Mouse (Mus musculus) 3134 (cell line): ENCODE results near the gene Capn3.

Experiments
- DNase-seq: peaks from one replicate; pipeline ENCODE4 v3.0.0-alpha.2; 2011; ENCODE audit warnings: low spot score; ENCODE audit not compliant: insufficient read length; ENCODE audit errors: extremely low read depth

Capn3 gene

DNA sequence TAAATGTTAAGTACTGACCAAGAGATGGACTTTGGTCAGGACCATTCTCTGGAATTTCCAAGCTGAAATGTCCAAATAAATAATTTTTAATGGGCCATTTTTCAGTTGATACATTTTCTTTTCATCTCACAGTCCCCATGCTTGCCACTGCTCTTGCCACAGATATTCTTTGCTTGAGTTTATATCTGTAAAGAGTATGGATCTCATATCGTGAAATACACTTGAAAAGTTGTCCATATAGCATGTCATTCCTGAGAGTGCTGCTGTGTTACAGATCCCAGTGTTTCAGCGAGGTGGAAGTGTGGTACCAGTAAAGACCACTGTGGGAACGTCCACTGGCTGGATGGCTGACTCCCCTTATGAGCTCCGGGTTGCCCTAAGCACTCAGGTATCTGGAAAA is at the start of gene Capn3:
TSS of gene Capn3 (plus strand) at position 301 of the 400 bp plus-strand sequence.
- DNase-seq = no peak

DNA sequence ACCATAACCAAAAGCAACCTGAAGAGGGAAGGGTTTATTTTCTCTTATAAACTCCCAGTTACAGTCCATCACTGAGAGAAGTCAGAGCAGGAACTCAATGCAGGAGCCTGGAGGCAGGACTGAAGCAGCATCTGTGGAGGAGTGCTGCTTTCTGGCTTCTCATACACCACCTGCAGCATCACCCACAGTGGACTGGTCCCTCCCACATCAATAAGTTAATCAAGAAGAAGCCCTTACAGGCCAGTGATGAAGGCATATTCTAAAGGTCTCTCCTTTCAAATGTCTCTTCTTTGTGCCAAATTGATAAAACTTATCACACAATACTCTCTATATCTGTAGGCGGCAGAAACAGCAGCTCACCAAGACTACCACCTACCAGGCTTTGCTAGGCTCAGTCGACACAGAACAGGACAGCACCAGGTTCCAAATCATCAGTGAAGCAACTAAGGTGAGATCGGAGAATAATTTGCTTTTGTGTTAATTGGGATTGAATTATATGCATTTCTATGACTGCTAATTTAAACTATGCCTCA is 44.7 kb upstream of the Capn3 start:
- no peak for DNase-seq

DNA sequence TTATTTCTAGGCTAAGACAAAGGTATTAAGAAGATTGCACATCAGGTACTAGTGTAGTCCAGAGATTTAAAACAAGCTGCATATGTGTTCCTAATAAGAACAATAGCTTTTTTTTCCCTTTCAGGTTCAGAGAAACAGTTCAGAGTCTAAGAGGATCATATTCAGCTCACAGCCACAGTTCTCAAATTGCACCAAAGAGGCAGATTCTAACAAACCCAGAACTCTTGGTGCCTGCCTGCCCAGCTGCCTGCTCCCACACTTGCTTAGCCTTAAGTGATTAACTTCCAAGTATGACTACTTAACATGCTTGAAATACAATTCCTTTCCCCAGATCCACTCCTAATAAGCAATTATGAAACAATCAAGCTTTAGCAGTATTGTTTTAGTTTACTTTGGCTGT is 41.7 kb upstream of the Capn3 start:
- no peak for DNase-seq

DNA sequence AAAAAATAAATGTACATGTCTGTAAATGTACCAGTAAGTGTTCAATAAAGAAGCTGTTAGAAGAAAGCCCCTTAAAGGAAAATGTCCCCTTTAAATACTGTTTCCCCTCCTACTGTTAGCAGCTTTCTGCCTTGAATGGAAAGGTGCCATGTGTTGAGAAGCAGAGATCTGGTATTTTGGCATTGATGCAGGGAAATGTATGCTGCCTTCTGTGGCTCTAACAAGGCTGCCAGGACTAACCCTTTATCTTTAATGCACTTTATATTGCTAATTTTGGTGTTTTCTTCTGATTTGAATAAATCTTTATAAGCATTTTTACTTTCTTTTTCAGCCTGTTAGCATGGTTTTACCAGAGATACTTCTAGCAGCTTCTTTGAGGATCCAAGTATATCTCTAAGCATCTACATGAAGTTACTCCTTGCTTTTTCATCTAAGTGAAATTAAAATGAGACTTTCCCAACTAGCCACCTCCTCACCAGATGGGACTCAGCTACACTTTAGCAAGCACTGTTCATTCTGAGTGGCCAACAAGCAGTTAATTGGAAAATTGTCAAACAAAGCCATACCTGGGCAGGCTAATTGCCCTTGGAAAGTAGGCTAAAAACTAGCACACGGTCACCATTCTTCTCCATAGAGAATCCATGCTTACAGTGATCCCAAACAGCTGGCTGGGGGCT is 40.9 kb upstream of the Capn3 start:
- no peak for DNase-seq

DNA sequence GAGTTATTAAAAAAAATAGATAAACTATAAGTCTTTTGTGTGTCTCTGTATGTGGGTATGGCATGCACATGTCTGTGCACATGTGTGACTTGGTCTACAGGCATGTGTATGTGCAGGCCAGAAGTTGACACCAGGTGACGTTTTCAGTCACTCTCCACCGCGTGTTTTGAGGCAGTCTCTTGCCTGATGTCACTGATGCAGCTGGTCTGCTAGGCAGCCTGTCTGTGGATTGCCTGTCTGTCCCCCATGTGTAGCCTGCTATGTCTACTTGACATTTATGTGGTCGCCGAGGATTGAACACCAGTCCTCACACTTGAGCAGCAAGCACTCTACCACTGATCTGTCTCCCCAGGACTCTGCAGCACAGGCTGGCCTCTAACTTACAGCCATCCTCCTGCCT is 31.4 kb upstream of the Capn3 start:
- no peak for DNase-seq

DNA sequence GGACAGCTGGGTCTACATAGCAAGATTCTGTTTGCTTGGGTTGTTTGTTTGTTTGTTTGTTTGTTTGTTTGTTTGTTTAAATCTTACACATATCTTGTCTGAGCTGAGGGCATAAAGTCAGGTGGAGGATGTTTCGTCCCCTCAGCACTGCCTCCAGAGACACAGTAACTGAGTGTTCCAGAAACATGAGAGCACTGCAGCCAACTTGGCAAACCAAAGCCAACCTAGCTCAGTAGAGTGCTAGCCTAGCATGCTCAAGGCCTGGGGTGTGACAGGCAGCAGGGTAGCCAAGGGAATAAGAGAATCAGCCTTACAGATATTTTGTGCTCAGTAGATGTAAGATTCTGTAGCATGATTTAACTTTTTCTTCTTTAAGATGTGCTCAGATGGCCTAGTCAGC is 11.3 kb upstream of the Capn3 start:
- DNase-seq = no peak

DNA sequence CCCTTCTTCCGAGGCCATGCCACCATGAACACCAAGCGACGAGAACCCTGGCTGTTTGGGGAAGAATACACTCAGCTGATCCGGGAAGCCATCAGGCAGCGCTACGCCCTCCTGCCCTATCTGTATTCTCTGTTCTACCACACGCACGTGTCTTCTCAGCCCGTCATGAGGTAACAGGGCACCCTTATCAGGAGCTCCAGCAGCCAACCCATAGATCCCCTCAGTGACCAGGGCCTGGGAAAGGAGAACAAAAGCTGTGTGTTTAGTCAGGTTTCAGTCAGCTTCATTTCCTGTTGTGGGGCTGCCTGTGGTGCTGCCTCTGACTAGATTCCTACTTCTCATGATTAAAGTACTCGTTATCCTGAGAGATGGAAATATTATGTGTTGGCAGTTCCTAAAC is 9.4 kb upstream of the Capn3 start:
- no peak for DNase-seq

DNA sequence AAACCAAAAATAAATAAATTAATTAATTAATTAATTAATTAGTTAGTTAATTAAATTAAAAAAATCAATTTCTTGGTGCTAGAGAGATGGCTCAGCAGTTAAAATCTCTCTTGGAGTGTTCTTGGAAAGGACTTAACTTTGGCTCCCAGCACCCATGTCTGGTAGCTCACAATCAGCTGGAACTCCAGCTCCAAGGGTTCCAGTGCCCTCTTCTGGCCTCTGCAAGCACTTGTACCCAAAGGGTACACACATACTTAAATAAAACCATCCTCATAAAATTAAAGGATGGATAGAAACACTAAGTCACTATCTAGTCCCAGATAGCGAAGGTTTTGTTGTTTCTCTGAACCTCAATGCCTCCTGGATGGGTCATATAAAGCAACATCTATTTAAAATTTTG is 8.5 kb upstream of the Capn3 start:
- DNase-seq = no peak

DNA sequence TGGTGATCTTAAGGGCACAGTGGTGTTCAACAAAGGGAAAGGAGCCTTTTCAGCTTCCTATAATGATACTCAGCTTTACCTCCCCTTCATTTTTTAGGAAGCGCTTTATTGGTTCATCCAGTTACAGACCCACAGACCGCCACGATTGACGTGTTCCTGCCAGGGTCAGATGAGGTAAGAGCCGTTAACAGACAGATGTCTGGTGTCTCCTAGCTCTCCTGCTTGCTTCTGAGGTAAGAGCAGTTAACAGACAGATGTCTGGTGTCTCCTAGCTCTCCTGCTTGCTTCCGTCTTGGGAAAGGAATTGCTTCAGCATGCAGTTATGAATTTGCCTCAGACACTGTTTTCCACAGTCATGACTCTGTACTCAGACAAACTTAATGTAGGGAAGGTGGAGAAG is 5.1 kb upstream of the Capn3 start:
- DNase-seq = no peak

DNA sequence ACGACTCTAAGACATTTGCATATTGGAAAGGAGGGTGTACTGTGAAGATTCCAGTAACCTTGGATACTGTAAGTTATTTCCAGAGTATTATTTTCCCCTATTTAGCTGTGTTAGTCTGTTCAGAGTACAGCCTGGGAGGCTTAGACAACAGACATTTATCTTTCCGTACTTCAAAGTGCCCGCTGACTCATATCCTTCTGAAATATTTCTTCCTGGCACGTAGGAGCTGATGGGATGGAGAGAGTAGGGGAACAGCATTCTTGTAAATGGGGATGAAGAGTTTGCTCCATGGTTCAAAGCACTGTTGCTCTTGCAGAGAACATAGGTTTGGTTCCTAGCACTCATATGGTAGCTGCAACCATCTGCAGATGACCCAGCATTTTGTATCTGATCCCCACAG is 3.2 kb upstream of the Capn3 start:
- DNase-seq = no peak

DNA sequence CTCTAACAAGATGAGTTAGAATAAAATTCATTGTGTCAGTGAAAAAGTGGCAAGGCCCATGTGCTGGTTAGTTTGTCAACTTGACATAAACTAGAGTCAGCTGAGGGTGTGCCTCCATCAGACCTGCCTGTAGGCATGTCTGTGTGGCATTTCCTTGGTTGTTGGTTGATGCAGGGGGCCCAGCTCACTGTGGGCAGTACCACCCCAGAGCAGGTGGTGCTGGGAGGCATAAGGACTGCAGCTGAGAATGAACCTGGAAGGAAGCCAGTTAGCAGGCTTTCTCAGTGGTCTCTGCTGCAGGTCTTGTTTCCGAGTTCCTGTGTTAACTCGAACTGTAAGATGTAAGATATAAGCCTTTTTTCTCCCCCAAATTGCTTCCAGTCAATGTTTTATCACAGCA is 832 bp upstream of the Capn3 start:
- DNase-seq = no peak

DNA sequence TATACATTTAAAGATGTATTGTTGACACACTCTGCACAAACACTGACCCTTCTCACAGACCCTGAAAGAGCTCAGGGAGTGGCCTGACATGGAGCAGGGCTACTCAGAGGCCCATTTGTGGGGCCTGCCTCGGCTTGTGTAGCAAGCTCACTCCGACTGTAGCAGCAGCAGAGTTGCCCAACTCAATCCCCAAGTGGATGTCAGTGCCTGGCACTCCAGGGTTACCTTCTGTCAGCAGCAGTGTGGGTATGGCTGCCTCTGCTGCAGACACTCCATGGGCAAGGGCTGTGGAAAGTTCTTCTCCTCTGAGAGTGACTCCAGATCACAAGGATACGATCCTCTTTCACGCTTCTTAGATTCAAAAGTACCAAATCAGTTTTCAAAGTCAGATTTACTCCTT is 4.4 kb downstream of the Capn3 start:
- DNase-seq = no peak

DNA sequence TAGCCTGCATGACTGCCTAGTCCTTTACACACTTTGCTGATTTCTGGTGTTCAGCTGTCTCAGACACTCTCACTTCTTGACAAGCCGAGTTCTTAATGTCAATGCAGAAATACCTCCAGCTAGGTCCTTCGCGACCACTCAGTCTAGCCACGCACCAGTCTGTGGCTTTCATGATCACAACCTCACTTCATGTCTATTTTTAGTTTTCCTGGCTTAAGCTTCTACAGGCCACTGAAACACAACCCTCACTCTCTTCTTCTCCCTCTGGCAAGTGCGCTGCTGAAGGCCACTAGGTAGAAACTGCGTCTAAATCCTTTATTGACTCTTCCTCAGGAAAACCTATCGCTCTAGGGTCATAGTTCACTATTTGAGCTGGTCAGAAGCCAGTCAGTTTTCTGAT is 7.5 kb downstream of the Capn3 start:
- DNase-seq = no peak

DNA sequence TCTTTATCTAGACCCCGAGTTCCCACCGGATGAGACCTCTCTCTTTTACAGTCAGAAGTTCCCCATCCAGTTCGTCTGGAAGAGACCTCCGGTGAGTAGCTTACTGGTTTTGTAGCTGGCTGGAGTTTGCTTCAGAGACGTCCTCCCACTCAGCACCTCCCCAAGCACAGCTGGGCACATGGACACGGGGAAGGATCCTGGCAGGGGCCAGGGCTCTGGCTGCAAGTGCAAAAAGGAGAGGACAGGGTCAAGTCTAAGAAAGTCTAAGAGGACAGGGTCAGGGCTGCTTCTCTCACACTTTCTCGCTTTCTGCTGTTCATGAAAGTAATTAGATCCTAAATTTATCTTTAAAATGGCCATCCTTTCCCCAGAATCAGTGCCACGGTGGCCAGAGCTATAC is 8.3 kb downstream of the Capn3 start:
- no peak for DNase-seq

DNA sequence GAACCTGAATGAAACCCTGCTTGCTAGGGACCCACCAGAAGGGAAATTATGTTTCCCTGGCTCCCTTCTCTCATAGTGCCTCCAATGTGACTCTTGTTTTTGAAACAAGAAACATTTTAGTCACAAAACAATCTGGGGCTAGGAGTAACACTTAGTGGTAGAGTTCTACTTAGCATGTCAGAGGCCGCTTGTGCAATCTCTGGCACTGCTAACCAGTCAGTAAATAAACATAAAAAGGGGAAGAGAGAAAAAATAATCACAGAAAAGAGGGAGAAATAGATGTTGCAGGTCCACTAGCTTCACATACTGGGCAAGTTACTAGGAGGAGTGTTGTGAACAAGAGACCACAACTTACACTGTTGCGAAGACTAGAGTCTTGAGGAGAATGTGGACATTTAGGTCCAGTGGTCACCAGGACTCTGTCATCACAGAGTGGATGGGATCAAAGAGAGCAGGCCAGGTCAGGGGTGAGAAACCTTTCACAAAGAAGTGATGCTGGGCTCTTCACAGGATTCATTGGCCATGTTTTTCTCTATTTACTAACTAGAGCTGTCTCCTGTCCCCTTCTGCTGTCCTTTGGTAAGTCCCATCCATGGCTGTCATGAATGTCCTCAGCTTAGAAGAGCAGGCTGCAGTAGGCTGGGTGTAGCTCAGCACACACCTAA is 9.0 kb downstream of the Capn3 start:
- DNase-seq = no peak

DNA sequence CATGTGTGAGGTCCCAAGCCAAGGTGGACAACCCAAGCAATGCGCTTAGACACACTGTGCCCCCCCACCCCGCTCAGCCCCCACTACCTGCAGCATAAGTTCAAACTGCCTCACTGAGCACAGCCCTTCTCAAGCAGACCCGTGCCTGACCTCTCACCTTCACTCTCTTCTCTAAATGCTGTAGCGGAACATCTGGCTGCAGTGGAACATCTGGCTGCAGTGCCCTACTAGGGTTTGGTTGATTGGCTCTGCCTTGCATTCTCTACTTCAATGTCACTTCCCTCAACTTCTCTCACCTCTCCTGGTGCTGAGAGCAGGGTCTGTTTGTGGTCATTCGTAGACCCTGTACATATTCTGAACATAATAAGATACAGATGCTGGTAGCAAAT is 9.6 kb downstream of the Capn3 start:
- DNase-seq = no peak

DNA sequence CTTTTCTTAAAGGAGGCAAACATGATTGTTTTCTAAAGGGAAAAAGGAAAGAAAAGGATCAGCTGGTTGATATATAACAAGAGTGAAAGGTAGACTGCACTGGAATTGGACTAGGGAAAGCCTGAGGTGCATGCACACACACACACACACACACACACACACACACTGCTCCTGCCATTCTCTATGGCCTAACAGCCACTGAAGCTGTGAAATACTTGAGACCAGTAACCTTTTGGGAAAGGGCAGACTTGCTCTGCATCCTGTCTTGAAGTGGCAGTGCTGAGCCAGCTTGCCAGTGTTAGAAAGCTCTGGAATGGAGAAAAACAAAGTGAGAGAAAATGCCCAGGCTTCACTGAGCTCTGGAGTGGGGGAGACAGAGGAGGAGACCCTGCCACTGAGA is 12.2 kb downstream of the Capn3 start:
- DNase-seq = no peak

DNA sequence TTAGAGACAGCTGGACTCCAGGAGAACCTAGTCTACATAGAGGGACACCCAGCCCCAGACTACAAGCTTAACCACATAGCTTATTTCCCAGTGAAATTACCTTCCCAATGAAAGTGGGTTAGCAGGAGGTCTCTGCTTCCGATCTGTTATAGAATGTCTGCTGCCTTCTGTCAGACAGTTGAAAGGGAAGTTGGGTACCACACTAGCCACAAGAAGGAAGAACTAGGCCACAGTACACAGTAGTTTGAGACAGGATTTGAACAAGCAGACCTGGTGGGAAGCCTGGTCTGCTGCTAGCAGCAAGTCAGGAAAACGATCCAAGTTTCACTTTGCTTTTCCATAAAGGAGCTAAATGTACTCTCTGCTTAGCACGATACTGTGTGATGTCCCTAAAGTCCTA is 13.4 kb downstream of the Capn3 start:
- DNase-seq = no peak

DNA sequence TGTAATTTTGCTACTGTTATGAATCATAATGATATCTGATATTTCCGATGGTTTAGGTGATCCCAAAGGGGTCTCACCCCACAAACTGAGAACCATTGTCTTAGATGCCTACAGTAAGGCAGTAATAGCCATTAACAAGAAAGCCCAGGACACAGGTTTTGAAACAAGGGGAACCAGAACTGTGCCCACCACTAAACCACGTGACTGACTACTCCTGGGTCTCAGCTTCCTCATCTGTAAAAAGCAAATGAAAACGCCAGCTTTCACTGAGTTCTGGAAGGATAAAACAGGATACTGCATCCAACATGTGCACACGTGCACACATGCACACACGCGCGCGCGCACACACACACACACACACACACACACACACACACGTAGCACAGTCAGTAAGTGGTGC is 13.9 kb downstream of the Capn3 start:
- no peak for DNase-seq

DNA sequence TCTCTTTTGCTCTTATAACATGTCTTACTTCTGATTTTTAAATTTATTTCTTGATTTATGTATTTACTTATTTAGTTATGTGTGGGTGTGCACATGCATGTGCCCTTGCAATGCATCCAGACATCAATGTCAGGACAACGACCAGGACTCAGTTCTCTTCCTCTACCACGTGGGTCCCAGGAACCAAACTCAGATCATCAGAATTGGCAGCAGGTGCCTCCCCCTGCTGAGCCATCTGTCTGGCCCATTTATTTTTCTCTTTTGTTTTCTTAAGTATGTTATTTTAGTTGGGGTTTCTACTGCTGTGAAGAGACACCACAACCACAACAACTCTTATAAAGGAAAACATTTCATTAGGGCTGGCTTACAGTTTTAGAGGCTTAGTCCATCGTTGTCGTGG is 15.0 kb downstream of the Capn3 start:
- DNase-seq = no peak

DNA sequence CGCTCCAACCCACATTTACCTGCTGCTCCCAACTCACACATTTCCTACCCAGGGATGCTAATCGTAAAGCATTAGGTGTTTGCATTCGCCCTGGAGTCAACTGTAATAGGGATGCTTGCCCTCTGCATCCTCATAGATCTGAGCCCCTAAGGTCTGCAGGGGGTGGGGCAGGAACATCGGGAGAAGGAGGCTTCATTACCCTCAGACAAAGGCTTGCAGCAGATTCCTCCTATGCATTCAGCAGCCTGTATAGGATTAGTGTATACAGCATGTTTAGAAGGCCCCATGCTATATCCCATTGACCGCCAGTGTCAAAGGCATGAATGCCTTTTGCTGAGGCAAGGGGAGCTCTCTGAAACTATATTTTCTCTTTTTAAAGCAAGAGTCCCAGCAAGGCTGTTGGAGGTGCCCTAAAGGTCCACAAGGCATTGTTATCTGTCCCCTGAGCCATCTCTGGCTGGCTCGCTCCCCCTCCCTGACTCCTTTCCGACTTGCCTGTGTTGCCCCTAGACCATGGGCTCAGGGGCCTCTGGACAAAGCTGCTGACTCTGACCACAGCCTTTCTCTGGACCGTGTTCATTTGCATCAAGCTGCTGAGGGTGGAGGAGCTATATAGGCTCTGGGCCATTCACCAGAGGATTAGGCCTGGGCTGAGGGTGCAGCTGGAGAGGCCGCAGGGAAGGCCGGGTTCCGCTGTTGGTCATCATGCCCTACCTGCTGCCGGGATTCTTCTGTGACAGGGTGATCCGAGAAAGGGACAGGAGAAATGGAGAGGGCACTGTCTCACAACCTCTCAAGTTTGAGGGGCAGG is 20.7 kb downstream of the Capn3 start:
- no peak for DNase-seq

DNA sequence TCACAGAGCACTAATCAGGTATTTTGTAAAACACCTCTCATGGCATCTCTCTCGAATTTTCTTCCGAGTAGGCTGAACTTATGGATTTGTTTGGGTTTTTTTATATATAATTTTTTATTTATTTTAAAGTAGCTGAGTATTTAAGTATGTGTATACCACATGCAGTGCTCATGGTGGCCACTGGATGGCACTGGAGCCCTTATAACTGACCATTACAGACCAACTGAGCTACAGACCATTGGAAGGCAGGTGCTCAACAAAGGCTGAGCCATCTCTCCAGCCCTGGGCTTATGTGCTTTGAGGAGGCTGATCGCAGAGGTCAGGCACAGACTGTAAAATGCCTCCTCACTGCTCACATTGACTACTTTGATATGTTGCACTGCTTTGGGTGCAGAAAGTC is 22.8 kb downstream of the Capn3 start:
- DNase-seq = peak; percentile 50
